Mouse (Mus musculus) urinary bladder, adult 18-20 months (tissue): ENCODE measurements around the gene Pou4f1.

Experiments
- DNase-seq, 2 experiments: peaks; one replicate each; pipeline ENCODE4 v3.0.0; 2022; ENCODE audit warnings: low spot score in 2 of 2, mixed read lengths in 2 of 2

Pou4f1 gene

GRCm38 (mm10) chr14:104456976-104457375, 10.8 kb downstream of the Pou4f1 start:
- DNase-seq: no peak

- no peak for DNase-seq
Observed at GRCm38 (mm10) chr14:104453824-104454223, 14.0 kb downstream of the Pou4f1 start.

DNA sequence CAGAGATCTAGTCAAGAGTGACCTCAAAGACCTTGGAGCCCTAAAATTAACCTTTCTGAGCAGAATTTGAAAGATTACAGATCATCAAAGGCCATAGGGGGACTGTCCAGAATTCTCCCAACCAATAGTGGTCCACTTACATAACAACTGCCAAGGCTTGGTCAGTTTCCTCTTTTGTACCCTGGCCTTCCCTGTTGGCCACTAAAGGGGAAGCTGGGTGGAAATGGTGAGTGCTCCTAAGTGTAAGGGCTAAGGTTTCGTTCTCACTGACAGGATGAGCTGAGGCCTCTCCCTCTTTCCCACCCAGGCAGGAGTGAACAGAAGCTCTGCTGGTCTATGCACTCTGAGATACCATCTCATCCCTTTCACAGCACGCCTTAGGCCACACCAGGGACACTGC, 33.5 kb downstream of the Pou4f1 start:
- DNase-seq: no peak

DNA sequence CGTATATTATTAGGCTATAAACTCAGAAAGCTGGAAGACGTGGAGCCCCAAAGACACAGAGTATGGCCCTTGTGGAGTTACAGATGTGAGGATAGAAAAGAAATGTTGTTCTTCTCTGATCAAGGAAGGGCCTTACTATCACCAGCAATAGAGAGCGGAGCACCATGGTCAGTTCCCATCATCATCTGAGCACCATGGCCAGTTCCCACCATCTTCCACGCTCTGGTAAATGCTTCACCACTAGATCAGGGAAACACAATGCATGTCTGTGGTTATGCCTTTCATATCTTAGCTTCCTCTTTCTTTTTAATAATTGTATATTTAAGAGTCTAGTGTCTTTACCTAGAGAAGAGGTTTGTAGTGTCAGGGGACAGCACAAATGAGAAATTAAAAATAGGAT, 37.0 kb downstream of the Pou4f1 start:
- DNase-seq: no peak

DNA sequence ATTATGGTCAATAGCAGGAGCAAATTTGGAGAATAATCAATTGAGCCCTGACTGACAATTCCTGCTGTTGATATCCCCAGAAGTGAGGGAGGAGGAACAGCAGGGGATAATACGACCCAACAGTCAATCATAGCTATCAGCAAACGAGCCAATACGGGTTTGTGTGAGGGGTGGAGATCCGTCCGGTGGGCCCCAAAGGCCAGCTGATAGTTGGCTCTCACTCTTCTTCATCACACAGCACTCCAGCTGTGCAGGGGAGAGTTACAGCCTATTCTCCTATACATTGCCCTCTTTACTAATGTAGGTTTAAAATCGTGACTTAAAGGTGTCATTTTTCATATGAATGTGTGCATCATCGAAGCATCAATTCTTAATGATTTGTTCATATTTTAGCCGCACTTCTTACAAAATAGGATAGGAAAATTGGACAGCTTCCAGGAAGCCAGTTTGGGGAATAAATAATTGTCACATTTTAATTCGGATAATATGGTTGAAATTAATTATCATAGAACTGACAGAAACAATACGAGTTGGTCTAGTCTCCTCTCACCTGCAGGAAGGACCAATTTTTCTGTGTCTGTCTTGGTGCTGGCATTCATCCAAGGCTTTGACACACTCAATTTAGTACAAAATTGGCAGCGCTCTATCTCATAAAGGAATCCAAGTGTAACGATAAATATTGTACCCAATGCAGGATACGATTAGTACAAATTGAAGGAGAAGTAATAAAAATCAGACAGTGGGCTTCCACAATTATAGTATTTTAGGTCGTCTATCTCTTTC, 43.9 kb downstream of the Pou4f1 start:
- DNase-seq: no peak
